Mouse (Mus musculus): ENCODE measurements around the gene Ccdc85b.
A peak's percentile ranks its signal among the peaks of the same experiment; 100 is the strongest.

Gene Ccdc85b

DNA sequence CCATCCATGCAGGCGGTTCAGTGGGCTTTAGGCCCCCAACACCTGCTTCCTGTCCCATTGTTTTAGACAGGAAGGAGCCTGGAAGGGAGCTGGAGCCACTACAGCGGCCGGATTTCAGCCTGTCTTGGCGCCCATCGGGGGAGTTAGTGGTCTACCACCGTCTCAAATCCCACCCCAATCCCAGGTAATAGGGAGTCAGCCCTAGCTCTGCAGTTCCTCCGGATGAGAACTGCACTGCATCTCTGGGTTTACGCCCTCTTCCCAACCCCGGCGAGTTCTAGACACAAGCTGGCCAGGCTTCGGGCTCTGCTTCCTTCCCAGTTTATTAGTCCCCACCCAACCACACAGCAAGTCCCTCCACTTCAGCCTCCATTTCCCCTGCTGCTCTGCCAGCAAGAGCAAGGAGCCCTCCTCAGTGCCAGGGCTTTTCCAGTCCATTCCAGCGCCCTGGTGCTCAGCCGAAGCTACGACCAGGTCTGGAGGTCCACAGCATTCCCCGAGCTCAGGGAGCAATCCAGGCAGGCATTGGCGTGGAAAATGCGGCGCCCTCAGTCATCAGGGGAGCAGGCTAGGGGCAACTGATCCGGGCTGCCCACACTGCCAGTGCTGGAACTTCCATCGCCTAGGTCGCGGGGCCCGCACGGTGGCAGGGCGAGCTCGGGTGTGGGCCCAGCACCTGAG, 1.3 kb downstream of the Ccdc85b start:
- no peak for DNase-seq (ENCODE audit: low spot score in 2 of 2)

DNA sequence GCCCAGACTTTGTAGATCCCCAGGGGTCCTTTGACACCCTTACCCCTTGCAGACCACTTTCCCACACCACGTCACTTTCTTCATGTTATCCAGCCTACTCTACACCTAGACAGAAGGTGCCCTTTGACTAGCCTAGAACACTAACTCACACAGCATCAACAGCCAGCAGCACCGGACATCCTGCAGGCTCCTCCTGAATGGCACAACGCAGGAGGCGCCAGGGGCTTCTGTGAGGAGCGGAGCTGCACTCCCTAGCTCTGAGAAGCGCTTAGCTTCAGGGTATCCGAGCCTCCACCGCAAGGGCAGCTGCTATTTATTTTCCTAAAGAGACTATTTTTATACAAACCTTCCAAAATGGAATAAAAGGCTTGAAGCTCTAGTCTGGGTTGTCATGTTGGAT, 2.1 kb downstream of the Ccdc85b start:
- DNase-seq (ENCODE audit: low spot score in 2 of 2): no peak

GRCm38 (mm10) chr19:5455037-5455436, 2.7 kb downstream of the Ccdc85b start:
- no peak for DNase-seq (ENCODE audit: low spot score in 2 of 2)

GRCm38 (mm10) chr19:5451766-5452165, 5.9 kb downstream of the Ccdc85b start:
- no peak for DNase-seq (ENCODE audit: low spot score in 2 of 2)

- no peak for DNase-seq (ENCODE audit: low spot score in 2 of 2)
These were observed 8.0 kb downstream of the Ccdc85b start for GRCm38 (mm10) chr19:5449673-5450072.

- DNase-seq (ENCODE audit: low spot score in 2 of 2): no peak
These were observed 9.1 kb downstream of the Ccdc85b start for GRCm38 (mm10) chr19:5448354-5449150.

GRCm38 (mm10) chr19:5447515-5448353, 10.0 kb downstream of the Ccdc85b start, which contains the start of gene Fosl1:
TSS of gene Fosl1 (plus strand) at chr19:5447547.
- peak in 1 of 2 experiments; percentile 63 for DNase-seq (ENCODE audit: low spot score in 2 of 2)

GRCm38 (mm10) chr19:5445747-5446146, 11.9 kb downstream of the Ccdc85b start:
- no peak for DNase-seq (ENCODE audit: low spot score in 2 of 2)

- DNase-seq (ENCODE audit: low spot score in 2 of 2): no peak
These were observed 12.7 kb downstream of the Ccdc85b start for GRCm38 (mm10) chr19:5444954-5445353.

DNA sequence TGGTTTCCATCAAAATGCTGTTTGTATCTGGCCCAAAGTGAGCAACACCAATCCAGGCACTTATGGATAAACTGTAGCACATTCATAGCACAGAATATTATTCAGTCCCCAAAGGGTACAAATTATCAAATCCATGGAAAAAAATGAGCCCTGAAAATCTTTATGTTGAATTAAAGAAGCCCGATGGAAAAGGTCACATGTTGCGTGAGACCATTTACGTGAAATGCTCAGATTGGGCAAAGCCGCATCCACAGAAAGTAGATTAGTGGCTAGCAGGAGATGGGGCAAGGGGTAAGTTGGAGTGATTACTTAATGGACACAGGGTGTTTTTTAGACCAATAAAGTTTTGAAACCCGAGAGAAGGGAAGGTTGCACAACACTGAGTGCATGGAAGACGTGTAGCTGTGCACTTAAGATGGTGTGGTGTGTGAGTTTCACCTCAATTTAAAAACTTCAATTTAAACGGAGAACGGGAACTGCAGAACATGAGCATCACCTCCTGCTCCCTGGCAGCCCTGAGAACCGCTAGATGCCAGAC, 13.3 kb downstream of the Ccdc85b start:
- no peak for DNase-seq (ENCODE audit: low spot score in 2 of 2)

DNA sequence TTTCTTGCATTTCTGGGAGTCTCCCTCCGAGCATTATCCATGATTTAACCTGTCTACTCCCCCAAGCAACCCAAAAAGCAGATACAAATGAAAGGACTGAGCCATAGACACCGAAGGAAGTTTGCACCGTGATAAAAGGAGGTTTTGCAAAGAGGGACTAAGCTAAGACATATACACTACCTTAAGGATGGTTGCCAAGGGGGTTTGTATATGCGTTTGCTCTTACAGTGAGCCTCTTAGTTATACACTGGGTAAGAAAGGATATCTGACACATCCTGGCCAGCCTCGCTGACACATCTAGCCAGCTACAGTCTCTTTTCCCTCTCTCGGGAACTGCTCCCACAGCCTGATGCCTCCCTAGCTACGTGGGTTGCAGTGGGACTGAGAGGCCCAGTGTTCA, 23.7 kb downstream of the Ccdc85b start:
- no peak for DNase-seq (ENCODE audit: low spot score in 2 of 2)

DNA sequence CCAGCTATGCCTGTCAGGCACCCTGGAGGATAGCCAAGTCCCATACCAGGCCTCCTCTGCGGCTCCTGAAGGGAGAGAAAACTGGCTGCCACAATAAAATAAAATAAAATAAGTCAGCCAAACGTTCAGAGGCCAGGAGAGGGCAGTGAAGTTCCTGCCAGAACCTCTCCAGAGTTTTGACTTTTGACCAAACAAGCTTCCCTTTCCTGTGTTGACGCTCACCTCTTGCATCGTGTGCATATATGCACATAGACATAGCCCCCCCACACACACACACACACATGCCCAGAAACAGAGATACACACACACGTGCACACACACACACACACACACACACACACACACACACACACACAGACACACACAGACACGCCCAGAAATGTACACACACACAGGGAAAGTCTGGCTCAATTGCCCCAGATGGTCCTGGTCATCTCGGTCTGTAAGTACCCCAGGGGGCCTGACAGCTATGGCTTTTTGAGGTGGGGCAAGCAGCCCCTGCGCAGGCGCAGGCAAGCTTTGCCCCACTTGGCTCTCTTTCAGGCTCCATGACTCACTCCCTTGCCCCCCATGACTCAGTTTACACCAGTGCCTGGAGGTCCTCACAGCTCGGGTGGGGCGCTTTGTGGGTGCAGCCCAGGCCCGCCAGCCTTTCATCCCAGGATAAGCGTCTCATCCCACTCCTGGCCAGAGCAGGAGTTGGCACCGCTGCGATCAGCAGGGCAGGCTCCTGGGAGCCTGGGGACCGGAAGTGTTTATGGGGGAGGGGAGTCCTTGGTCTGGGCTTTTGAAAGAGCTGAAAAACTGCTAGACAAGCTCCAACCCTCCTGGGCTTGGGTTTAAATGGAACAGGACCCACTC, 24.5 kb downstream of the Ccdc85b start:
- no peak for DNase-seq (ENCODE audit: low spot score in 2 of 2)

DNA sequence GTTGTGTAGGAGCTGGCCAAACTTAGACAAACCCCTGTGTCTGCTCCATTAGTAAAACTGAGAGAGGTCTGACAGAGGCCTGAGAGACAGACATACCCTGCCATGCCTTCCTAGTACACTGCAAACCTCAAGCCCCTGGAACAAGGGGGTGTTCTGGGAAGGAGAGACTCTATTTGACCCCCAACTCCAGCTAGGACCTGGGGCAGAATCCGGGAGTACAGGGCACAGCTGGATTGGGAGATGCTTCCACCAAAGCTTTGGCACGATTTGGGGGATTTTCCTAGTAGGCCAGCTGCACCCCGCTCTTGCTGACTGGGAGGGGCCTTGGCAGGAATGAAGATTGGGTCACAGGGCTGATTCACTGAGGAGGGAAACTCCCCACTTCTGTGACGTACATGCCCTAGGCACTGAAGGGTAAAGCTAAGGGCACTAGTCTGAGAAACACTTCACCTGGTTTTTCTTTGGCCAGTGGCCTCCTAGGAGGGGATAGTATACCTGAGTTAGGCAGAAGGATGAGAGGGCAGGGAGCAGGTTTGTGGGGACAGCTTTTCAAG, 25.7 kb downstream of the Ccdc85b start:
- no peak for DNase-seq (ENCODE audit: low spot score in 2 of 2)

GRCm38 (mm10) chr19:5430408-5430807, 27.3 kb downstream of the Ccdc85b start:
- DNase-seq (ENCODE audit: low spot score in 2 of 2): no peak

GRCm38 (mm10) chr19:5429806-5430205, 27.9 kb downstream of the Ccdc85b start:
- no peak for DNase-seq (ENCODE audit: low spot score in 2 of 2)

DNA sequence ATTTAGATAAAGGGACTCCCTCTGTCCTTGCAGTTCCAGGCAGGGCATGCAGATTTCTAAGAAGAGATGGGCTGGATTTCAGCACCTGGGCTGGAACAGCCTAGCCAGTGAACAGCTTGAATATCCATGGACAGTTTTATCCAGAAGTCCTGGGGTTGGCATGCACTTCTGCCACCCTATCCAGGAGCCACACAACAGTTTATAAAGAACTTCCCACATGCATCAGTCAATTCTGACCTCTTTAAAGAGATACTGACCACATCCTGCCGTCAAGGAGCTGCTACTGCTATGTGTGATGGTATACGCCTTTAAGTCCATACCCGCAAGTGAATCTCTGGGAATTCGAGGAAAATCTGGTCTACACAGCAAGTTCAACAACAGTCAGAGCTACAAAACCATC, 28.5 kb downstream of the Ccdc85b start:
- no peak for DNase-seq (ENCODE audit: low spot score in 2 of 2)

DNA sequence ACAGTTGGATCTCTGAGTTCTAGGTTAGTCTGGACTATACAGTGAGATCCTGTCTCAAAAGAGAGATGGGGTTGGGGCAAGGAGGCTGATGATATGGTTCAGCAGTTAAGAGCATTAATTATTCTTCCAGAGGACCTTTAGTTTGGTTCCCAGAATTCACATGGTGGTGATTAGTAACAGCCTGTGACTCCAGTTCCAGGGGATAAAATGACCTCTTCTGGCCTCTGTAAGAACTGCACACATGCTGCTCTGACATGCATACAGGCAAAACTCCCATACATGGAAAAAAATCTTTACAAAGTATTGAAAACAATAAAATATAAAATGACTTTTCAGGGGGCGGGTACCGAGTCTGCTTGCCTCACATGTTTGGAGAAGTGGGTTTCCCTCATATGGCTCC, 29.6 kb downstream of the Ccdc85b start:
- peak in 1 of 2 experiments; percentile 21 for DNase-seq (ENCODE audit: low spot score in 2 of 2)

GRCm38 (mm10) chr19:5426640-5427290, 30.9 kb downstream of the Ccdc85b start:
- no peak for DNase-seq (ENCODE audit: low spot score in 2 of 2)

- DNase-seq (ENCODE audit: low spot score in 2 of 2): no peak
These were observed 31.7 kb downstream of the Ccdc85b start for GRCm38 (mm10) chr19:5425906-5426565.

Data from cerebellum, postnatal 4 days (tissue).